Mouse (Mus musculus): ENCODE measurements around the gene Macf1. TPM values are rescaled to one million over a fixed set of nuclear protein-coding genes. Genes with fewer than 3 reads are reported as not detected.
"Not testable (repeated sequence)": the region's sequence is repeated elsewhere in the genome, so short reads cannot be mapped to it uniquely, and the experiment has no call there.

Macf1 gene
- total RNA-seq, 2 experiments from 2014 or later = 226 to 248 TPM

DNA sequence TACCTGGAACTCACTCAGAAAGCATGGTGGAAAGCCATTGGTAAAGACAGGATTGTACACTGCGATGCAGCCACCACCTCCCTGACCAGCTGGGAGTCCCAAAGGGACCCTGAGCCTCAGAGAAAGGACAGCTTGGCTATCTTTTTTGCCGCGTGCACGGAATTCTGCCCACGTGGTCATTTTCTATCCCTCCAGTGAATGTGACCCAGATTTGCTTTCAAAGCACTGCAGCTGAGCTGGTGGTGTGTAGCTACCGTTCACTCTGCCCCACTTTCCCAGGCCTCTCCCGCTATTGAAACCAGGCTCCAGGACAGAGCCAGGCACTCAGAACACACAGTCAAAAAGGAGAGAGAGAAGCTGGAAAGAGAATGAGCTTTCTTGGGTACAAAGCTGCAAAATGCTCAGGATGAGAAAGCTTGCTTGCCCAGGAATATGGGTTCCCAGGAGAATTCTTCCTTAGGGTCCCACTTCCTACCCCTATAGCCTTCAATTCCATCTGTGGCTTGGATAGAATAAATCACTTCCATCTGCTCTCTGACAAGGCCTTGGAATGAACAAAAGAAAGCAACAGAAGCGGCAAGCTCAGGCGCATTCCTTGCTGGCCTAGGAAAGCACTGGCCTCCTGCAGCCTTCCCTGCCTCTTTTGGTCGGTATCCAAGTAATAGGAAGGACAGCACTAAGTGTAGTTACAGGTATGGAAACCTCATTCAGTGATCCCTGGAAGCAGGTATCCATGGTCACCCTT is 6.9 kb downstream of the Macf1 start:
- DNase-seq (ENCODE audit: low spot score in 2 of 2) = peak; percentile 45 to 68

DNA sequence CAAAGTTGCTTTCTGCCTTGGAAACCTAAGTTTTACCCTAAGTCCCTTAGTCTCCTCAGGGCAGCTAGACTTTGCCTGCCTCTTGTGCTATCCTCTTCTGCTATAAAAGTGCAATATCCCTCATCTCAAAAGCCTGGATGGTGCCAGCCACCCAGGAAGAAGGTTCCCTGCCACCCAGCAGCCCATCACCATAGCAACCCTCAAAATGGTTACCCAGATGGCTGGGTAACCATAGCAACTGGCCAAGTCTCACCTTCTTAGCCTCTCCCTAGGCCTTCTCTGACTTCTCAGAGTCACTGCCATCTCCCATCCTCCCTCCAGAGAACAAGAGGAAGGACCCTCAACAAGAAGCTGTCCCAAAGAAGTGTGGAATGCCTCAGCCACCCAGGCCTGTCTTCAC is 13.6 kb downstream of the Macf1 start:
- peak; percentile 36 to 63 for DNase-seq (ENCODE audit: low spot score in 2 of 2)

DNA sequence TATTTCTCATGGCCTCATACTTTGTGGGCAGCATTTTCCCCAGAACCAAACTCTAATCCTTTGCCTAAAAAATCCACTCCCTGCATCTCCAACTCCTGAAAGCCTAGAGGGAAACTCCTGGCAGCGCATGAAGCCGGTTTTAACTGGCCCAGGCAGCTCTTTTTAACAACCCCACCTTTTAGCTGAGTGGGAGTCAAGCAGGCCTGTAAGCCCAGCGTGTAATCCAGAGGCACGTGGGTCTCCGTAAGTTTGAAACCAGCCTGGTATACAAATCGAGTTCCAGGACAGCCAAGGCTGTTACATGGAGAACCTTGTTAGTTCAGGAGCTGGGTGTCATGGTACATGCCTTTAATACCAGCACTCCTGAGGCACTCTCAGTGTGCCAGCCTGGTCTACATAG is 14.5 kb downstream of the Macf1 start:
- no peak for DNase-seq (ENCODE audit: low spot score in 2 of 2)

DNA sequence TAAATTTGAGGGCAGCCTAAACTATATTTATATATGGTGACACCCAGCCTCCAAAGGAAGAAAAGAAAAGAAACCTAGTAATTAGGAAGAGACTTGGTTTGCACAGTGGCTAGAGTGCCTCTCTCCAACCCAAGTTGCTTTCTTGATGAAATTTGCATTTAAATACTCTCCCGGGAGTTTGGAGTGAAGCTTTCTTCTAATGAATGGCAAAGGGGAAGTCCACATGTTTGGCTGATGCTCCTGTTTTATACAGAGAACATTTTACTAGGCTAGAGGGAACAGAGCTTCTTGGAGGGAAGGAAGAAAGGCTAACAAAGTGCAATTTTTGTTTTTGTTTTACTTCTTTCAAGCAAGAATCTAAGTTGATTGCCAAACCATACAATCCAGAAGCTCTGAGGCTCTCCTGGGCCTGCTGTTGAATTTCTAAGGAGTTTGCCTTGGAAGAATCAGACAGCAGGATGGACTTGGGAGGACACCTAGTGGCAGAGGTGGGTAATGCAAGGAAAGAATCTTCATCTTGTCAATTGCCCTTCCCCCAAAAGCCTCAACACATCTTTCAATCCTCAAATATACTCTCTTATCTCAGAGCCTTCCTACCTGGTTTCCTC is 16.8 kb downstream of the Macf1 start:
- DNase-seq (ENCODE audit: low spot score in 2 of 2) = peak; percentile 82 to 92

- no peak for DNase-seq (ENCODE audit: low spot score in 2 of 2)
These were observed 17.6 kb downstream of the Macf1 start for GRCm38 (mm10) chr4:123666517-123666916.

- no peak for DNase-seq (ENCODE audit: low spot score in 2 of 2)
These were observed 18.4 kb downstream of the Macf1 start for GRCm38 (mm10) chr4:123665681-123666278.

DNA sequence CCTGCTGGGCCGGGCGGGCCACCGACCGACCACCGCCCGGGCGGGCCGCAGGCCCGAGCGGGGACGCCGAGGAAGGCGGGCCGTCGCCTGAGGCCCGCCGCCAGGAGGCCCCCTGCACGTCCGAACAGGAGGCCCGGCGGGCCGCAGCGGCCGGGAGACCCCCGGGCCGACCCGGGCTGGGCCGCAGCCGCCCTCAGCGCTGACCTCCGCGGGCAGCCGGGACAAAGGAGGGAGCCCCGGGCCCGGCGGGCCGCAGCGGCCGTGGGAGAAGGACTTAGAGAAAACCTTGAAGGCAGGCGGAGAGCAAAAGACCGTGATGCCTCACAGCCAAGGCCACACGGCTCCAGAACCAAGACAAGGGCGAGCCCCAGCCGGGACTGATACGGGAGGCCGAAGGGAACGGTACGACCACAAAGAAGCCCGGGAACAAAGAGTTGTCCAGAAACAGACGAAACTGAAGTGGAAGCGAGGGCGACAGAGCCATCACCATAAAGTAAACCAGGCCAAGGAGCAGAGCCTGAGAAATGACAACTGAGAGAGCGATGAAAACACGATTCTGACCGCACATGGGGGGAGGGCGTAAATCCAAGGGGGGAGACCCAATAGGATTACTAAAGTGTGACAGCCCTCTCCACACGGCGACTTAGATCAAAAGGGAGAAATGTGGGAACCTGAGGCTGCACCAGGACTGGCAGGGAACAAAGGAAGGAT is 19.1 kb downstream of the Macf1 start:
- DNase-seq (ENCODE audit: low spot score in 2 of 2) = peak in 1 of 2 experiments; percentile 27

DNA sequence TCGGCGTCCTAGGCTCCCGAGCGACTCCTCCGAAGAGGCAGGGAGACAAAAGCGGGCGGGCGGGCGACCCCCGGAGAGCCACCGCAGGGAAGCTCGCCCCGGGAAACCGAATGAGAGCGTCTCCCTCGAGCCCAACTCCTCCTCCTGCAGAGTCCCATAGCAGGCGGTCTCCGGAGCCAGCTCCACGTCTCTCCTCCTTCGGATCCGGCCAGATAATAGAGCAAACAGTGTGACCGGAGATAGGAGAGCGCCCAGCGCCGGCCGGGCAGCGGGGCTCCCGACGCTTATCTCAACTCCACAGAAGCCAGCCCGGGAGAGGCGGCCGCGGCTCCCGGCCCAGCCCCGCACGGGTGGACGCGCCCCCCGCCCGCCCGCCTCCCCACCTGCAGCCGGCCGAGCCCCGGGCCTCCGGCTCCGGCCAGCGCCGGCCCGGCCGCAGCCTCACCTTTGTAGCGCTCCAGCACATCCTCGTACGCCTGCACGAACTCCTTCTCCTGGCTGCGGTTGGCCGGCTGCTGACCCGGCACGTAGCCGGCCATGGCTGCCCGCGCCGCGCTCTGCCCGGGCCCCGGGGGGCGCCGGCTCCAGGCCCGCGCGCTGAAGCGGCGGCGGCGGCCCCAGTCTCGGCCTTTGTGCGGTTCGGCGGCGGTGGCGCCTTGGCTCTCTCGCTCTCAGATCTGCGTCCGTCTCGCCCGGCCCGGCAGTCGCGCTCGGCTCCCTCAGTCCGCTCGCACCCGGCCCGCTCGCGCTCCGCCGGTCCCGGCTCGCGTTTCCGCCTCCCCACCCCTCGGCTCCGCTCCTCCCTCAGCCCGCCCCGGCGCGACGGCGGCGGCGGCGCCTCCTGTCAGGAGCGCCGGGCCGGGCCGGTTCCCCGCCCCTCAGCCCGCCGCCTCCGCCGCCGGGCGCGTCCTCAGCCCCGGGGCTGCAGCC is 19.9 kb downstream of the Macf1 start:
- peak; percentile 48 to 49 for DNase-seq (ENCODE audit: low spot score in 2 of 2)

- DNase-seq (ENCODE audit: low spot score in 2 of 2) = no peak
These were observed 20.5 kb downstream of the Macf1 start for GRCm38 (mm10) chr4:123663688-123663965.

GRCm38 (mm10) chr4:123662914-123663687 is 21.1 kb downstream of the Macf1 start:
- no peak for DNase-seq (ENCODE audit: low spot score in 2 of 2)

DNA sequence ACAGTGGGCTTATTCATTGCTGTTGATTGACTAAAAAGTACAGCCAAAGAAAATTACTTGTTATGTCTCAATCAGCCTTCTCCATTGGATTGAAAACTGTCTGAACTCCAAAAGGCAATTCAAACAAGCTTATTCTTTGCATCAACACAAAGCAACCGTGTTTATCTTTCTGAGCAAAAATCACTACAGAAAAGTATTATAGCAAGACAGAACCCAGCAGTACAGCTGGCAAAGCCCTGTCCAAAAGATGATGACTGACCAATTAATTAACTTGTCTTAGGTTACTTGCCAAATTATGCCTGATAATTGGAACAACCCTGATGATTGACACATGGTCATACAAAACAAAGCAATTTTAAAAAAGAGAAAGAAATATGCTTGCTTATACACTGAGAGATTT is 26.0 kb downstream of the Macf1 start:
- DNase-seq (ENCODE audit: low spot score in 2 of 2) = no peak

- DNase-seq (ENCODE audit: low spot score in 2 of 2) = no peak
These were observed 28.9 kb downstream of the Macf1 start for GRCm38 (mm10) chr4:123655245-123655644.

DNA sequence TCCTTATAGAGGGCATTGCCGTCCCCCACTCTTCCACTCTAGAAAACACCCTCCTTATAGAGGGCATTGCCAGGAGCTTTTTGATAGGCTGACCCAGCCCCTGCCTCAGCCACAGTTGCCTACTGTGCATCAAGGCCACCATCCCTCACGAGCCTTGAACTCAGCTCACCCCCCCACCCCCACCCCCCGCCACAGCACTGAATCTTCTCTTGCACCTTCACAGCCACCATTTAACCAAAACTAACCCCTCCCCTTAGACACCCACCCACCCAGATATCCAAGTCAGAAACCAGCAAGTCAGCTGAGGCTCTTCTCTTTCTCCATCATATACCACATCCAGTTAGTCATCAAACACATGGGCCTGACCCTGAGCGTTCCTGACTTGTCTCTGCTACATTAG is 29.6 kb downstream of the Macf1 start:
- DNase-seq (ENCODE audit: low spot score in 2 of 2) = no peak

DNA sequence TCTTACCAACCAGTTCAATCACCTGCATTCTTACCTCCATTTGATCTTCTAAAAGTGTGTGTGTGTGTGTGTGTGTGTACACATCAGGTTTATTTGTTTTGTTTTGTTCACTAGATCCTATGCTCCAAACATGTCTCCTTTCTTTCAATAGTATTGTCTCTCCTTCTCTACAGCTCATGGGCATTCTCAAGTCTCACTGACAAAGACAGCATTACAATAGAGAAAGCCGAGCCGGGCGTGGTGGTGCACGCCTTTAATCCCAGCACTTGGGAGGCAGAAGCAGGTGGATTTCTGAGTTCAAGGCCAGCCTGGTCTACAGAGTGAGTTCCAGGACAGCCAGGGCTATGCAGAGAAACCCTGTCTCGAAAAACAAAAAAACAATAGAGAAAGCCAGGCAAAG is 30.7 kb downstream of the Macf1 start:
- not testable (repeated sequence) for DNase-seq (ENCODE audit: low spot score in 2 of 2)

GRCm38 (mm10) chr4:123652130-123652529 is 32.0 kb downstream of the Macf1 start:
- no peak for DNase-seq (ENCODE audit: low spot score in 2 of 2)

DNA sequence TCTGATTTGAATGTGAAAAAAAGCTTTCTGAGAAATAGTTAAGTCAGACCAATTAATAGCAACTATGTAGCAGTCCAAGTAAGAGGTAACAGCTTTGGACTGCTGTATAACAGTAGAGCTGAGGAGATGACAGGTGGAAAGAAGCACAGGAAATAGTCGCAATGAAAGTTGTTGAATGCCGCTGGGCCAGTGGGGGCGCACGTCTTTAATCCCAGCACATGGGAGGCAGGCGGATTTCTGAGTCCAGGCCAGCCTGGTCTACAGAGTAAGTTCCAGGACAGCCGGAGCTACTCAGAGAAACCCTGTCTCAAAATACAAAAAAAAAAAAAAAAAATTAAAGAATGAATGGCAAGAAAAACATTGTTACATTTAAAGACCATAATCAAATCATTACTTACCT is 35.0 kb downstream of the Macf1 start:
- DNase-seq (ENCODE audit: low spot score in 2 of 2) = no peak

- DNase-seq (ENCODE audit: low spot score in 2 of 2) = no peak
These were observed 36.5 kb downstream of the Macf1 start for GRCm38 (mm10) chr4:123647668-123648067.

GRCm38 (mm10) chr4:123647109-123647508 is 37.1 kb downstream of the Macf1 start:
- no peak for DNase-seq (ENCODE audit: low spot score in 2 of 2)

DNA sequence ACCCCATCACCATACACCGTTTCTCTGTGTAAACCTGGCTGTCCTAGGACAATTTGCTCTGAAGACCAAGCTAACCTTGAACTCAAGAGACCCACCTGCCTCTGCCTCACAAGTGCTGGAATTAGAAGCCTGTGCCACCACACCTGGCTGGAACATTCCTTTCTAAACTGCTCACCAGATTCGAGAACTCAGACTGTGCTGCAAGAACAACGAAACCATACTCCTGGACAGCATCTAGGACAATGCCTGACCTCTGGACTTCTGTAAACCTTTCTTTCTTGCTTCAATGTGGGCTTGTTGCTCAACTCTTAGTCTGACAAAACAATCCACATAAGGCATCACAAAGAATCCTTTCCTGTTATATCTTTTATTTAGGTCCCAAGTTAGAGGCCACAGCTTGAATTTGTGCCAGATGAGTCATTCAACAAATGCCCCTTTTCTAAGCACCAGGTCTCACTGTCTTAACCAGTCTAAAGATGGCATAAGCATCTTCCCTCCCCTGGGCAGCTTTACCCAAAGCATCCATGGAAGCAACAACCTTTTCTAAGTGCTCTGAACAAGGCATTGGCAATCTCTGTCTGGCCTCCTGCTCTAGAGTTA is 38.8 kb downstream of the Macf1 start:
- DNase-seq (ENCODE audit: low spot score in 2 of 2) = no peak

DNA sequence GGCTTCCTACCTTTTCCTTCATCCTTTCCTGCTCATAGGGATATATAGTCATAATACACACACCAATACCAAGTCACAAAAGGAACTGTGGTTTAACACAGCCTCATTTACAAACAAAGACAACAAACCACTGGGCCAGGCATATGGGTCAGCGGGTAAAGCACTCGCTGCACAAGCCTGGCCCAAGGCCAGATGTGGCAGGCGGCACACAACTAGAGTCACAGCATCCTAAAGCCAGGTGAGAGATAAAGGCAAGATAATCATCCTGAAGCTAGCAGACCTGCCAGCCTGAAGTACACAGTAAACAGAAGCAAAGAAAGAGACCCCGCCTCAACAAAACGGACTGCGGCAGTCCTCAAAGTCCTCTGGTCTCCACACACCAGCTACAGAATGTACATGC is 40.6 kb downstream of the Macf1 start:
- no peak for DNase-seq (ENCODE audit: low spot score in 2 of 2)
